Mouse (Mus musculus): ENCODE data around the gene Scaf1. TPM values are rescaled to one million over a fixed set of nuclear protein-coding genes. Genes with fewer than 3 reads are reported as not detected.

Scaf1 gene
- polyA plus RNA-seq, 1 experiment from 2014 or later: 47.2 TPM

- Histone ChIP-seq H3K27ac (peak overlapping the region; percentile 91), H3K4me1 (peaks cover 20% of the 10 kb centered on the region), H3K27me3 (replicated peaks) (no peaks in the 10 kb centered on the region), H3K36me3 (peaks cover 35% of the 10 kb centered on the region), H3K9me3 (no peaks in the 10 kb centered on the region), H3K4me2 (replicated peaks) (peak overlapping the region; percentile 91), H3K4me3 (peak overlapping the region; percentile 87), H3K9ac (peak overlapping the region; percentile 92)
- WGBS: under 1% methylated on average over 38 of the region's 38 CpGs
- no peak for ATAC-seq (ENCODE audit: low FRiP score, low read depth)
Observed at GRCm38 (mm10) chr7:45052181-45052861, 36.2 kb upstream of the Scaf1 start.

GRCm38 (mm10) chr7:45051601-45051974 lies 35.4 kb upstream of the Scaf1 start:
- peak overlapping the region; percentile 92 for H3K9ac ChIP-seq
- peak overlapping the region; percentile 91; the same call in 1 of the 2 replicates for H3K27ac ChIP-seq
- peaks cover 20% of the 10 kb centered on the region for H3K4me1 ChIP-seq
- WGBS: 2% methylated on average over 13 of the region's 13 CpGs
- H3K36me3 ChIP-seq: peaks cover 43% of the 10 kb centered on the region
- no peaks in the 10 kb centered on the region for H3K27me3 ChIP-seq (replicated peaks)
- no peak for ATAC-seq (ENCODE audit: low FRiP score, low read depth)
- no peaks in the 10 kb centered on the region for H3K9me3 ChIP-seq
- H3K4me2 ChIP-seq (replicated peaks): peak overlapping the region; percentile 91
- peak overlapping the region; percentile 87 for H3K4me3 ChIP-seq

- H3K27ac ChIP-seq: no peak overlapping the region
- H3K4me1 ChIP-seq: peaks cover 20% of the 10 kb centered on the region
- peak overlapping the region; percentile 87 for H3K4me3 ChIP-seq
- peak; percentile 31 for ATAC-seq (ENCODE audit: low FRiP score, low read depth)
- H3K9ac ChIP-seq: peak overlapping the region; percentile 92
- H3K36me3 ChIP-seq: peaks cover 48% of the 10 kb centered on the region
- H3K9me3 ChIP-seq: no peaks in the 10 kb centered on the region
- WGBS: 2% methylated on average over 16 of the region's 16 CpGs
- H3K4me2 ChIP-seq (replicated peaks): peak overlapping the region; percentile 91
- no peaks in the 10 kb centered on the region for H3K27me3 ChIP-seq (replicated peaks)
Observed at GRCm38 (mm10) chr7:45050945-45051600, 34.9 kb upstream of the Scaf1 start.

- ATAC-seq (ENCODE audit: low FRiP score, low read depth): no peak
- Histone ChIP-seq H3K4me3 (no peak overlapping the region), H3K27me3 (replicated peaks) (no peaks in the 10 kb centered on the region), H3K36me3 (peaks cover 68% of the 10 kb centered on the region), H3K4me1 (peaks cover 20% of the 10 kb centered on the region), H3K9ac (no peak overlapping the region), H3K27ac (no peak overlapping the region), H3K9me3 (no peaks in the 10 kb centered on the region), H3K4me2 (replicated peaks) (no peak overlapping the region)
- 94% methylated on average over 23 of the region's 23 CpGs for WGBS
Observed at GRCm38 (mm10) chr7:45048923-45049657, 32.9 kb upstream of the Scaf1 start.

- H3K4me1 ChIP-seq: peaks cover 20% of the 10 kb centered on the region
- 94% methylated on average over 38 of the region's 38 CpGs for WGBS
- no peaks in the 10 kb centered on the region for H3K27me3 ChIP-seq (replicated peaks)
- H3K9ac ChIP-seq: no peak overlapping the region
- H3K9me3 ChIP-seq: no peaks in the 10 kb centered on the region
- no peak overlapping the region for H3K4me3 ChIP-seq
- ATAC-seq (ENCODE audit: low FRiP score, low read depth): no peak
- H3K4me2 ChIP-seq (replicated peaks): no peak overlapping the region
- H3K36me3 ChIP-seq: peaks cover 76% of the 10 kb centered on the region
- H3K27ac ChIP-seq: no peak overlapping the region
Observed at GRCm38 (mm10) chr7:45048001-45048890, 32.1 kb upstream of the Scaf1 start.

- no peak for ATAC-seq (ENCODE audit: low FRiP score, low read depth)
- no peaks in the 10 kb centered on the region for H3K27me3 ChIP-seq (replicated peaks)
- peaks cover 20% of the 10 kb centered on the region for H3K4me1 ChIP-seq
- no peak overlapping the region for H3K9ac ChIP-seq
- H3K27ac ChIP-seq: no peak overlapping the region
- 97% methylated on average over 14 of the region's 14 CpGs for WGBS
- peaks cover 84% of the 10 kb centered on the region for H3K36me3 ChIP-seq
- H3K4me3 ChIP-seq: no peak overlapping the region
- H3K9me3 ChIP-seq: no peaks in the 10 kb centered on the region
- H3K4me2 ChIP-seq (replicated peaks): no peak overlapping the region
Observed at GRCm38 (mm10) chr7:45047491-45047890, 31.3 kb upstream of the Scaf1 start.

- H3K27ac ChIP-seq: no peak overlapping the region
- H3K27me3 ChIP-seq (replicated peaks): no peaks in the 10 kb centered on the region
- H3K4me3 ChIP-seq: no peak overlapping the region
- H3K4me2 ChIP-seq (replicated peaks): no peak overlapping the region
- 0 out of 2 replicates have a peak overlapping the region, but pooled peaks have one; percentile 13 for H3K9ac ChIP-seq
- peaks cover 18% of the 10 kb centered on the region for H3K4me1 ChIP-seq
- no peaks in the 10 kb centered on the region for H3K9me3 ChIP-seq
- 95% methylated on average over 26 of the region's 26 CpGs for WGBS
- ATAC-seq (ENCODE audit: low FRiP score, low read depth): no peak
- peaks cover 89% of the 10 kb centered on the region for H3K36me3 ChIP-seq
Observed at GRCm38 (mm10) chr7:45046853-45047350, 30.7 kb upstream of the Scaf1 start.

- Histone ChIP-seq H3K4me2 (replicated peaks) (no peak overlapping the region), H3K36me3 (peaks cover 100% of the 10 kb centered on the region), H3K9me3 (no peaks in the 10 kb centered on the region), H3K27ac (no peak overlapping the region), H3K4me1 (peaks cover 8% of the 10 kb centered on the region), H3K27me3 (replicated peaks) (no peaks in the 10 kb centered on the region), H3K4me3 (no peak overlapping the region), H3K9ac (no peak overlapping the region)
- no peak for ATAC-seq (ENCODE audit: low FRiP score, low read depth)
- 95% methylated on average over 22 of the region's 22 CpGs for WGBS
Observed at GRCm38 (mm10) chr7:45045741-45046140, 29.6 kb upstream of the Scaf1 start.

- Histone ChIP-seq H3K27me3 (replicated peaks) (no peaks in the 10 kb centered on the region), H3K9me3 (no peaks in the 10 kb centered on the region), H3K27ac (no peak overlapping the region), H3K4me2 (replicated peaks) (no peak overlapping the region), H3K4me1 (no peaks in the 10 kb centered on the region), H3K9ac (no peak overlapping the region), H3K36me3 (peaks cover 99% of the 10 kb centered on the region), H3K4me3 (no peak overlapping the region)
- WGBS: 97% methylated on average over 14 of the region's 14 CpGs
- ATAC-seq (ENCODE audit: low FRiP score, low read depth): no peak
Observed at GRCm38 (mm10) chr7:45043307-45043706, 27.1 kb upstream of the Scaf1 start.

GRCm38 (mm10) chr7:45040851-45041250 lies 24.7 kb upstream of the Scaf1 start:
- ATAC-seq (ENCODE audit: low FRiP score, low read depth): no peak
- Histone ChIP-seq H3K36me3 (peaks cover 99% of the 10 kb centered on the region), H3K9me3 (no peaks in the 10 kb centered on the region), H3K9ac (no peak overlapping the region), H3K4me1 (no peaks in the 10 kb centered on the region), H3K4me2 (replicated peaks) (no peak overlapping the region), H3K27me3 (replicated peaks) (no peaks in the 10 kb centered on the region), H3K4me3 (no peak overlapping the region), H3K27ac (no peak overlapping the region)
- WGBS: 94% methylated on average over 9 of the region's 9 CpGs

- Histone ChIP-seq H3K9ac (no peak overlapping the region), H3K4me1 (no peaks in the 10 kb centered on the region), H3K27me3 (replicated peaks) (no peaks in the 10 kb centered on the region), H3K36me3 (peaks cover 99% of the 10 kb centered on the region), H3K4me3 (no peak overlapping the region), H3K4me2 (replicated peaks) (no peak overlapping the region), H3K9me3 (no peaks in the 10 kb centered on the region), H3K27ac (no peak overlapping the region)
- 95% methylated on average over 9 of the region's 9 CpGs for WGBS
- no peak for ATAC-seq (ENCODE audit: low FRiP score, low read depth)
Observed at GRCm38 (mm10) chr7:45038411-45038810, 22.2 kb upstream of the Scaf1 start.
